In genomic region chr3:3001639-3002038, GRCm38 (mm10) we compare ENCODE assay signal across 8 mouse cellular contexts.
A peak's percentile ranks its signal among the peaks of the same experiment; 100 is the strongest.
DNase-seq lines count a peak whose midpoint lies in the region; ATAC-seq and TF ChIP-seq lines count a peak whose summit lies in the region.

No protein-coding gene starts in this region.

- H3K27me3 ChIP-seq in forebrain, embryonic 10.5 days (ENCODE audit: poor library complexity, severe bottlenecking) = no peaks in the 10 kb centered on the region
- H3K27me3 ChIP-seq in forebrain, postnatal 0 days (ENCODE audit: insufficient read depth, low read length) = no peaks in the 10 kb centered on the region
- no peaks in the 10 kb centered on the region for H3K27me3 ChIP-seq in lung, embryonic 15.5 days
- H3K27me3 ChIP-seq in limb, embryonic 15.5 days = no peaks in the 10 kb centered on the region

- H3K9ac ChIP-seq in forebrain, postnatal 0 days = no peak overlapping the region
- no peak overlapping the region for H3K9ac ChIP-seq in lung, embryonic 15.5 days
- no peak overlapping the region for H3K9ac ChIP-seq in limb, embryonic 15.5 days

- no peak for ATAC-seq in forebrain, postnatal 0 days
- peak; percentile 58; the same call in 1 of the 2 replicates for ATAC-seq in lung, embryonic 15.5 days (ENCODE audit: borderline replicate concordance, extremely low read depth, low FRiP score, low TSS enrichment)
- ATAC-seq in limb, embryonic 15.5 days (ENCODE audit: insufficient number of reproducible peaks, low FRiP score, low TSS enrichment, low read depth) = peak; percentile 72
- peak; percentile 53; the same call in 1 of the 2 replicates for ATAC-seq in monocyte, adult 5-6 weeks (replicated peaks; ENCODE audit: insufficient number of reproducible peaks, low FRiP score, low TSS enrichment, poor library complexity, severe bottlenecking)

- peaks cover 62% of the 10 kb centered on the region for H3K9me3 ChIP-seq in forebrain, embryonic 10.5 days
- H3K9me3 ChIP-seq in forebrain, postnatal 0 days (ENCODE audit: low read length) = peaks cover 42% of the 10 kb centered on the region
- H3K9me3 ChIP-seq in lung, embryonic 15.5 days = peaks cover 18% of the 10 kb centered on the region
- H3K9me3 ChIP-seq in limb, embryonic 15.5 days = peaks cover 25% of the 10 kb centered on the region

- no peak for TF ChIP-seq CTCF in forebrain, postnatal 0 days (IDR thresholded peaks at IDR 0.05; ENCODE audit: low read depth)

- no peaks in the 10 kb centered on the region for H3K4me1 ChIP-seq in forebrain, embryonic 10.5 days
- H3K4me1 ChIP-seq in forebrain, postnatal 0 days (ENCODE audit: insufficient read depth) = no peaks in the 10 kb centered on the region
- no peaks in the 10 kb centered on the region for H3K4me1 ChIP-seq in lung, embryonic 15.5 days
- H3K4me1 ChIP-seq in limb, embryonic 15.5 days = no peaks in the 10 kb centered on the region

- H3K36me3 ChIP-seq in forebrain, embryonic 10.5 days (replicated peaks) = no peaks in the 10 kb centered on the region
- no peaks in the 10 kb centered on the region for H3K36me3 ChIP-seq in forebrain, postnatal 0 days (ENCODE audit: insufficient read depth)
- no peaks in the 10 kb centered on the region for H3K36me3 ChIP-seq in lung, embryonic 15.5 days
- H3K36me3 ChIP-seq in limb, embryonic 15.5 days = no peaks in the 10 kb centered on the region

- H3K4me2 ChIP-seq in forebrain, postnatal 0 days (ENCODE audit: low read depth) = no peak overlapping the region
- H3K4me2 ChIP-seq in lung, embryonic 15.5 days = no peak overlapping the region
- no peak overlapping the region for H3K4me2 ChIP-seq in limb, embryonic 15.5 days

- H3K4me3 ChIP-seq in forebrain, embryonic 10.5 days = no peak overlapping the region
- H3K4me3 ChIP-seq in forebrain, postnatal 0 days (ENCODE audit: low read depth, low read length) = no peak overlapping the region
- no peak overlapping the region for H3K4me3 ChIP-seq in lung, embryonic 15.5 days
- no peak overlapping the region for H3K4me3 ChIP-seq in limb, embryonic 15.5 days

- peak; percentile 4 for DNase-seq in forebrain, embryonic 10.5 days (ENCODE audit: extremely low spot score, low spot score)
- no peak for DNase-seq in forebrain, postnatal 0 days
- DNase-seq in lung, adult 18-20 months = no peak
- no peak for DNase-seq in cerebellum, adult 11-12 months
- no peak for DNase-seq in gastrocnemius, postnatal 25 days

- H3K27ac ChIP-seq in forebrain, embryonic 10.5 days = no peak overlapping the region
- no peak overlapping the region for H3K27ac ChIP-seq in forebrain, postnatal 0 days (ENCODE audit: low read depth, low read length)
- no peak overlapping the region for H3K27ac ChIP-seq in lung, embryonic 15.5 days
- H3K27ac ChIP-seq in limb, embryonic 15.5 days = no peak overlapping the region
